Mouse (Mus musculus): ENCODE results near the gene Gdpd3. TPM values are rescaled to one million over a fixed set of nuclear protein-coding genes. Genes with fewer than 3 reads are reported as not detected.

The Gdpd3 gene
- total RNA-seq, 1 experiment = 4.0 TPM

GRCm38 (mm10) chr7:126781661-126782370 lies 15.7 kb downstream of the Gdpd3 start:
- peaks cover 2 to 18% of the 10 kb centered on the region in 2 experiments; a peak in 3 of 4 replicates for H3K4me1 ChIP-seq (ENCODE audit: control insufficient read depth in 2 of 2, insufficient read depth in 2 of 2, low read length in 2 of 2, poor library complexity in 1 of 2)
- DNase-seq (ENCODE audit: low read depth, low spot score) = no peak
- H3K36me3 ChIP-seq (ENCODE audit: control insufficient read depth, insufficient read depth, low read length, poor library complexity, severe bottlenecking) = peaks cover 30% of the 10 kb centered on the region
- in situ Hi-C loops (cut with MboI; ENCODE audit: low sequenced_read_pairs in 2 of 2, unreplicated experiment in 2 of 2) = no loop called here
- H3K27ac ChIP-seq (ENCODE audit: insufficient read depth, low read depth, low read length, poor library complexity, severe bottlenecking) = no peak overlapping the region
- no peaks in the 10 kb centered on the region for H3K9me3 ChIP-seq (ENCODE audit: control insufficient read depth, insufficient read depth, low read depth, low read length)
- H3K9ac ChIP-seq (ENCODE audit: insufficient read depth, low read depth, low read length, poor library complexity, severe bottlenecking) = no peak overlapping the region
- no peak for TF ChIP-seq CHD2 (IDR thresholded peaks at IDR 0.05; ENCODE audit: low read depth, low read length)
- TF ChIP-seq HCFC1 (IDR thresholded peaks at IDR 0.05; ENCODE audit: borderline replicate concordance, insufficient read depth, low read length) = no peak
- no peak for TF ChIP-seq ZC3H11A (IDR thresholded peaks at IDR 0.05; ENCODE audit: borderline replicate concordance, low read depth, low read length)
- TF ChIP-seq ZNF384 (IDR thresholded peaks at IDR 0.05; ENCODE audit: low read depth, low read length) = no peak
- TF ChIP-seq MAFK (IDR thresholded peaks at IDR 0.05; ENCODE audit: insufficient read depth, low read depth, low read length) = no peak
- H3K4me3 ChIP-seq (ENCODE audit: insufficient read depth in 1 of 2, low read depth in 1 of 2, low read length in 2 of 2, poor library complexity in 1 of 2, severe bottlenecking in 1 of 2) = no peak overlapping the region

GRCm38 (mm10) chr7:126782693-126783092 lies 16.6 kb downstream of the Gdpd3 start:
- H3K36me3 ChIP-seq (ENCODE audit: control insufficient read depth, insufficient read depth, low read length, poor library complexity, severe bottlenecking) = peaks cover 39% of the 10 kb centered on the region

GRCm38 (mm10) chr7:126784469-126784868 lies 18.3 kb downstream of the Gdpd3 start:
- TF ChIP-seq CHD2 (IDR thresholded peaks at IDR 0.05; ENCODE audit: low read depth, low read length) (no peak), MAFK (IDR thresholded peaks at IDR 0.05; ENCODE audit: insufficient read depth, low read depth, low read length) (no peak), HCFC1 (IDR thresholded peaks at IDR 0.05; ENCODE audit: borderline replicate concordance, insufficient read depth, low read length) (no peak)
- Histone ChIP-seq H3K9me3 (ENCODE audit: control insufficient read depth, insufficient read depth, low read depth, low read length) (no peaks in the 10 kb centered on the region), H3K36me3 (ENCODE audit: control insufficient read depth, insufficient read depth, low read length, poor library complexity, severe bottlenecking) (peaks cover 54% of the 10 kb centered on the region), H3K9ac (ENCODE audit: insufficient read depth, low read depth, low read length, poor library complexity, severe bottlenecking) (no peak overlapping the region), H3K27ac (ENCODE audit: insufficient read depth, low read depth, low read length, poor library complexity, severe bottlenecking) (no peak overlapping the region), H3K4me3 (ENCODE audit: insufficient read depth in 1 of 2, low read depth in 1 of 2, low read length in 2 of 2, poor library complexity in 1 of 2, severe bottlenecking in 1 of 2) (no peak overlapping the region), H3K4me1 (ENCODE audit: control insufficient read depth in 2 of 2, insufficient read depth in 2 of 2, low read length in 2 of 2, poor library complexity in 1 of 2) (peaks cover 2 to 12% of the 10 kb centered on the region in 2 experiments; a peak in 3 of 4 replicates)
- DNase-seq (ENCODE audit: low read depth, low spot score) = no peak
- in situ Hi-C loops (cut with MboI; ENCODE audit: low sequenced_read_pairs in 2 of 2, unreplicated experiment in 2 of 2) = no loop called here

More at GRCm38 (mm10) chr7:126782693-126783092, 16.6 kb downstream of the Gdpd3 start:
- no peak for DNase-seq (ENCODE audit: low read depth, low spot score)
- Histone ChIP-seq H3K27ac (ENCODE audit: insufficient read depth, low read depth, low read length, poor library complexity, severe bottlenecking) (no peak overlapping the region), H3K9me3 (ENCODE audit: control insufficient read depth, insufficient read depth, low read depth, low read length) (no peaks in the 10 kb centered on the region), H3K4me1 (ENCODE audit: control insufficient read depth in 2 of 2, insufficient read depth in 2 of 2, low read length in 2 of 2, poor library complexity in 1 of 2) (peaks cover 2 to 14% of the 10 kb centered on the region in 2 experiments; a peak in 3 of 4 replicates), H3K9ac (ENCODE audit: insufficient read depth, low read depth, low read length, poor library complexity, severe bottlenecking) (no peak overlapping the region), H3K4me3 (ENCODE audit: insufficient read depth in 1 of 2, low read depth in 1 of 2, low read length in 2 of 2, poor library complexity in 1 of 2, severe bottlenecking in 1 of 2) (no peak overlapping the region)
- TF ChIP-seq CHD2 (IDR thresholded peaks at IDR 0.05; ENCODE audit: low read depth, low read length) (no peak), ZNF384 (IDR thresholded peaks at IDR 0.05; ENCODE audit: low read depth, low read length) (no peak), MAFK (IDR thresholded peaks at IDR 0.05; ENCODE audit: insufficient read depth, low read depth, low read length) (no peak), ZC3H11A (IDR thresholded peaks at IDR 0.05; ENCODE audit: borderline replicate concordance, low read depth, low read length) (no peak), HCFC1 (IDR thresholded peaks at IDR 0.05; ENCODE audit: borderline replicate concordance, insufficient read depth, low read length) (no peak)
- in situ Hi-C loops (cut with MboI; ENCODE audit: low sequenced_read_pairs in 2 of 2, unreplicated experiment in 2 of 2) = no loop called here

GRCm38 (mm10) chr7:126785056-126785455 lies 18.9 kb downstream of the Gdpd3 start:
- peaks cover 0 to 12% of the 10 kb centered on the region in 2 experiments; a peak in 2 of 4 replicates for H3K4me1 ChIP-seq (ENCODE audit: control insufficient read depth in 2 of 2, insufficient read depth in 2 of 2, low read length in 2 of 2, poor library complexity in 1 of 2)
- no peak overlapping the region for H3K27ac ChIP-seq (ENCODE audit: insufficient read depth, low read depth, low read length, poor library complexity, severe bottlenecking)
- H3K9ac ChIP-seq (ENCODE audit: insufficient read depth, low read depth, low read length, poor library complexity, severe bottlenecking) = no peak overlapping the region
- TF ChIP-seq CHD2 (IDR thresholded peaks at IDR 0.05; ENCODE audit: low read depth, low read length) (no peak), ZC3H11A (IDR thresholded peaks at IDR 0.05; ENCODE audit: borderline replicate concordance, low read depth, low read length) (no peak), ZNF384 (IDR thresholded peaks at IDR 0.05; ENCODE audit: low read depth, low read length) (no peak), MAFK (IDR thresholded peaks at IDR 0.05; ENCODE audit: insufficient read depth, low read depth, low read length) (no peak), HCFC1 (IDR thresholded peaks at IDR 0.05; ENCODE audit: borderline replicate concordance, insufficient read depth, low read length) (no peak)
- H3K36me3 ChIP-seq (ENCODE audit: control insufficient read depth, insufficient read depth, low read length, poor library complexity, severe bottlenecking) = peaks cover 59% of the 10 kb centered on the region
- no peak overlapping the region for H3K4me3 ChIP-seq (ENCODE audit: insufficient read depth in 1 of 2, low read depth in 1 of 2, low read length in 2 of 2, poor library complexity in 1 of 2, severe bottlenecking in 1 of 2)
- DNase-seq (ENCODE audit: low read depth, low spot score) = no peak
- in situ Hi-C loops (cut with MboI; ENCODE audit: low sequenced_read_pairs in 2 of 2, unreplicated experiment in 2 of 2) = no loop called here
- H3K9me3 ChIP-seq (ENCODE audit: control insufficient read depth, insufficient read depth, low read depth, low read length) = no peaks in the 10 kb centered on the region
